Mouse (Mus musculus): Measurements from ENCODE around the gene Plxna2. TPM values are rescaled to one million over a fixed set of nuclear protein-coding genes. Genes with fewer than 3 reads are reported as not detected.

Gene Plxna2
- polyA plus RNA-seq, 2 experiments = 11.0 to 11.9 TPM

DNA sequence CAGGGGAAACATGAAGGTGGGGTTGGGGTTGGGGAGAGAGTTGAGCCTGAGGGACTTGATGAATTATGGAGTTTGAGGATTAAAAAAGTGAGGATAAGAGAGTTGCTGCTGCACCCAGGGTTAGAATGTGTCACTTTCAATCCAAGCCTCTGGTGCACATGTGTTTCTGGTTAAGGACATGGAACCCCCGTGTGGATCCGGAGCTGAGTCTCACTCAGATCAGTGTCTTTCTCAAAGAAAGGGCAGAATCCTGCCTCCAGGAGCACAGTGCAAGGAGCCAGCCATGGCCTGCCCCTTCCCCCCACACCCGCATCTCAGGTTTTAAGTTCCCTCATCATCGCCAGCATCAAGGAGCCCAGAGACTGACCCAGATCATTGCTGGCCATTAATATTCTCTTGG is 102.4 kb downstream of the Plxna2 start:
- H3K4me3 ChIP-seq (replicated peaks; ENCODE audit: low read length) = no peak overlapping the region
- no peak overlapping the region for H3K27ac ChIP-seq (replicated peaks; ENCODE audit: low read depth, low read length)
- H3K4me1 ChIP-seq (ENCODE audit: control insufficient read depth, insufficient read depth, low read length) = no peaks in the 10 kb centered on the region
- WGBS = 44% methylated on average over 4 of the region's 4 CpGs
- no peaks in the 10 kb centered on the region for H3K9me3 ChIP-seq (ENCODE audit: control insufficient read depth, low read length)
- no peak overlapping the region for H3K4me2 ChIP-seq (replicated peaks; ENCODE audit: low read depth, low read length, severe bottlenecking)
- H3K27me3 ChIP-seq (ENCODE audit: control insufficient read depth, insufficient read depth, low read length) = no peaks in the 10 kb centered on the region
- H3K9ac ChIP-seq (ENCODE audit: low read depth, low read length, severe bottlenecking) = no peak overlapping the region
- TF ChIP-seq POLR2A (IDR thresholded peaks at IDR 0.05; ENCODE audit: borderline replicate concordance, extremely low read depth, insufficient read depth, insufficient read length) = no peak
- ATAC-seq (ENCODE audit: low FRiP score, low read depth) (no peak), DNase-seq (ENCODE audit: low spot score) (no peak)
- H3K36me3 ChIP-seq (ENCODE audit: control insufficient read depth, insufficient read depth, low read length) = no peaks in the 10 kb centered on the region

DNA sequence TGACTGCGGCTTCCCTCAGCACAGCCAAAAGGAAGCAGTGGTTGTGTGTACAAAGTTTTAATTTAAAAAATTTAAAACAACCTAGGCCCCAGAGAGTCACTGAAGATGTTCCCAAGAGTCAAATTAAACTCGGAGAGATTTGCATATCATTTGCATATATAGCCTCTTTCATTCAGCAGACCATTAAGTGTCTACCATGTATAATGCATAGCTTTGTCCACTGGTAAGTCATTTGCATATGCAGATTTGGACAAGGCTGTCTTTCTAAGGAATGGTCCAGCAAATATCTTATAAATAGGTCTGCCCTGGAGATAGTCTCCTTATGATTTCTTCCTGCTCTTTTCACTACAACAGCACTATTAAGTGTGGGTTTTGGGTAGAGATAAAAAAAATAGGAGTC is 103.2 kb downstream of the Plxna2 start:
- Histone ChIP-seq H3K9me3 (ENCODE audit: control insufficient read depth, low read length) (no peaks in the 10 kb centered on the region), H3K4me3 (replicated peaks; ENCODE audit: low read length) (no peak overlapping the region), H3K36me3 (ENCODE audit: control insufficient read depth, insufficient read depth, low read length) (no peaks in the 10 kb centered on the region), H3K4me1 (ENCODE audit: control insufficient read depth, insufficient read depth, low read length) (no peaks in the 10 kb centered on the region), H3K4me2 (replicated peaks; ENCODE audit: low read depth, low read length, severe bottlenecking) (no peak overlapping the region), H3K27ac (replicated peaks; ENCODE audit: low read depth, low read length) (no peak overlapping the region), H3K9ac (ENCODE audit: low read depth, low read length, severe bottlenecking) (no peak overlapping the region), H3K27me3 (ENCODE audit: control insufficient read depth, insufficient read depth, low read length) (no peaks in the 10 kb centered on the region)
- DNase-seq (ENCODE audit: low spot score) (no peak), ATAC-seq (ENCODE audit: low FRiP score, low read depth) (no peak)
- 89% methylated on average over 2 of the region's 2 CpGs for WGBS
- no peak for TF ChIP-seq POLR2A (IDR thresholded peaks at IDR 0.05; ENCODE audit: borderline replicate concordance, extremely low read depth, insufficient read depth, insufficient read length)

DNA sequence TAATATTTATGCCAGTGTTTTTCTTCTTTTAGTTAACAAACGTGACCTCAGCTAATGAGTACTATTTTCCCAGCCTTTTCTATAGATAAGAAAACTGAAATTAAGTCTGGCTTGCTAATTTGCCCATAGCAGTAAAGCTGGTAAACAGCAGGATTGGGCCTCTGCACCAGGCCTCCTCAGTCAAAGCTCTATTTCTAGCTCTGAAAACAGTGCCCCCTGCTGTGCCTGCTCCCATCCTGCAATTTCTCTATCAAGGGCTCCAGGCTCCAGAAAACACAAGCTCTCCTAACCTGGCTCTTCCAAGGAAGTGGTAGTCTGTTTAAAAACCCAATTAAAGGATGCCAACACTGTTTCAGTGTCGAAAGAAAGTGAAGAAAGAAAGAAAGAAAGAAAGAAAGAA is 104.3 kb downstream of the Plxna2 start:
- H3K27ac ChIP-seq (replicated peaks; ENCODE audit: low read depth, low read length) = no peak overlapping the region
- H3K4me3 ChIP-seq (replicated peaks; ENCODE audit: low read length) = no peak overlapping the region
- no peaks in the 10 kb centered on the region for H3K4me1 ChIP-seq (ENCODE audit: control insufficient read depth, insufficient read depth, low read length)
- DNase-seq (ENCODE audit: low spot score) (peak; percentile 67), ATAC-seq (ENCODE audit: low FRiP score, low read depth) (no peak)
- H3K36me3 ChIP-seq (ENCODE audit: control insufficient read depth, insufficient read depth, low read length) = no peaks in the 10 kb centered on the region
- H3K27me3 ChIP-seq (ENCODE audit: control insufficient read depth, insufficient read depth, low read length) = no peaks in the 10 kb centered on the region
- WGBS = 51% methylated on average over 2 of the region's 2 CpGs
- H3K9ac ChIP-seq (ENCODE audit: low read depth, low read length, severe bottlenecking) = no peak overlapping the region
- H3K4me2 ChIP-seq (replicated peaks; ENCODE audit: low read depth, low read length, severe bottlenecking) = no peak overlapping the region
- TF ChIP-seq POLR2A (IDR thresholded peaks at IDR 0.05; ENCODE audit: borderline replicate concordance, extremely low read depth, insufficient read depth, insufficient read length) = no peak
- H3K9me3 ChIP-seq (ENCODE audit: control insufficient read depth, low read length) = no peaks in the 10 kb centered on the region

DNA sequence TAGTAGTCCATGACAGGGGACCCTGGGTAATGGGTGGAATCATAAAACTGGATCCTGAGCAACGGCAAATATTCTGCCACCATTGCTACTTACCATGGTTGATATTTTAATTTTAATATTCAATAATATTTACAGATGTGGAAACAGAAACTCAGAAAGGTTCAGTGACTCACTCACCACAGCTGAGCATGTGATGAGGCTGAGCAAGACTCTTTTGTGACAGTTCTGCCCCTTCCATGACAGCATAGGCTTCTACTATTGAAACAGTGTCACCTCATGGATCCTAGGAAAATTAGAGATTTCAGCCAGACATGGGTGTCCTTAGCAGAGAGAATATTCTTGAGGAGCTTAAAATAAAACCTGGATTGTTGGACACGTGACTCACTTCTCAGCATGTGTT is 116.8 kb downstream of the Plxna2 start:
- Histone ChIP-seq H3K27ac (replicated peaks; ENCODE audit: low read depth, low read length) (no peak overlapping the region), H3K4me1 (ENCODE audit: control insufficient read depth, insufficient read depth, low read length) (no peaks in the 10 kb centered on the region), H3K27me3 (ENCODE audit: control insufficient read depth, insufficient read depth, low read length) (no peaks in the 10 kb centered on the region), H3K4me2 (replicated peaks; ENCODE audit: low read depth, low read length, severe bottlenecking) (no peak overlapping the region), H3K9ac (ENCODE audit: low read depth, low read length, severe bottlenecking) (no peak overlapping the region), H3K9me3 (ENCODE audit: control insufficient read depth, low read length) (no peaks in the 10 kb centered on the region), H3K4me3 (replicated peaks; ENCODE audit: low read length) (no peak overlapping the region), H3K36me3 (ENCODE audit: control insufficient read depth, insufficient read depth, low read length) (no peaks in the 10 kb centered on the region)
- ATAC-seq (ENCODE audit: low FRiP score, low read depth) (no peak), DNase-seq (ENCODE audit: low spot score) (no peak)
- WGBS = 81% methylated on average over 2 of the region's 2 CpGs
- no peak for TF ChIP-seq POLR2A (IDR thresholded peaks at IDR 0.05; ENCODE audit: borderline replicate concordance, extremely low read depth, insufficient read depth, insufficient read length)

DNA sequence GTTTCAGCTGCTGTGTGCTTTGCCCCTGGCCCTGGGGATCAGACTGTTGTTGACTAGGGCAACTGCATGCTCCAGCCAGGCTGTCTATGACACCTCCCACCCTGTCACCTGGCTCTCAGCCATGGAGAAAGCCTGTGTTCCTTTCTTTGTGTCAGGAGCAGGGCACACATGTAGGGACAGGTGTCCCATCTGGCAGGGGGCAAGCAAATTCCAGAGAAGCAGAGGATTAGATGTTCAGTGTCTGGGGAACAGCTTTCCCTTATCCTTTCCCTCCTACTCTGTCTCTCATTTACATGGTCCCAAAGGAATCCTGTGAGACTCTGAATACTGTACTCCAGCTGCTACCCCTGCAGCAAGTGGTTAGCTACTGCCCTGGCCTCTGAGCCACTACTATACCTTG is 121.9 kb downstream of the Plxna2 start:
- no peak overlapping the region for H3K4me3 ChIP-seq (replicated peaks; ENCODE audit: low read length)
- no peak overlapping the region for H3K27ac ChIP-seq (replicated peaks; ENCODE audit: low read depth, low read length)
- no peaks in the 10 kb centered on the region for H3K36me3 ChIP-seq (ENCODE audit: control insufficient read depth, insufficient read depth, low read length)
- peaks cover 3% of the 10 kb centered on the region; the same call in 1 of the 2 replicates for H3K4me1 ChIP-seq (ENCODE audit: control insufficient read depth, insufficient read depth, low read length)
- no peak overlapping the region for H3K9ac ChIP-seq (ENCODE audit: low read depth, low read length, severe bottlenecking)
- H3K27me3 ChIP-seq (ENCODE audit: control insufficient read depth, insufficient read depth, low read length) = no peaks in the 10 kb centered on the region
- TF ChIP-seq POLR2A (IDR thresholded peaks at IDR 0.05; ENCODE audit: borderline replicate concordance, extremely low read depth, insufficient read depth, insufficient read length) = no peak
- ATAC-seq (ENCODE audit: low FRiP score, low read depth) = peak; percentile 81
- H3K9me3 ChIP-seq (ENCODE audit: control insufficient read depth, low read length) = no peaks in the 10 kb centered on the region
- no peak overlapping the region for H3K4me2 ChIP-seq (replicated peaks; ENCODE audit: low read depth, low read length, severe bottlenecking)
- DNase-seq (ENCODE audit: low spot score) = peak; percentile 61

DNA sequence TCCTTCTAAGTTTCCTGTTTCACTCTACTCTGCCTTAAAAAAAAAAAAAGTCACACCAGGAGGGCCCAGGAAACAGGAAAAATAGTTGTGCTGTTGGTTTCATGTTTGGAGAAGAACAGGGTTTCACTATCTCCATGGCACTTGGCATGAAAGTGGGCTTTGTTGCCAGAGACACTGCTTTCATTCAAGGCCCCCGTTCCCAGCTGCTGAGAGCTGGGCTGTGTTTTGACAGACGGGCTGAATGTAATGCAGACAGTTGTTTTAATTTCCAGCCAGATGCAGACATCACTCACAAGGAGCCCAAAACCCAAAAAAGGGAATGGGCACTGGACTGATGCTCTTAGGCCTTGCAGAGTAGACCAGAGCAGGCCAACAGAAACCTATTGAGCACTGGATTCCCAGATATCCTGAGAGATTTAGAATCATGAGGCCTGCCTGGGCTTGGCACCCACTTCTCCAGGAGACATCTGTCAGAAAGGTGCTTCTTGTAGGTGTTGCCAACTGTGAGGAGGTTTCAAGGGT is 124.9 kb downstream of the Plxna2 start:
- H3K9me3 ChIP-seq (ENCODE audit: control insufficient read depth, low read length) = no peaks in the 10 kb centered on the region
- H3K4me2 ChIP-seq (replicated peaks; ENCODE audit: low read depth, low read length, severe bottlenecking) = no peak overlapping the region
- no peaks in the 10 kb centered on the region for H3K36me3 ChIP-seq (ENCODE audit: control insufficient read depth, insufficient read depth, low read length)
- ATAC-seq (ENCODE audit: low FRiP score, low read depth) (no peak; the same call in 1 of the 2 replicates), DNase-seq (ENCODE audit: low spot score) (peak; percentile 44)
- TF ChIP-seq POLR2A (IDR thresholded peaks at IDR 0.05; ENCODE audit: borderline replicate concordance, extremely low read depth, insufficient read depth, insufficient read length) = no peak
- H3K27ac ChIP-seq (replicated peaks; ENCODE audit: low read depth, low read length) = no peak overlapping the region
- WGBS = 26% methylated on average over 2 of the region's 2 CpGs
- no peak overlapping the region for H3K9ac ChIP-seq (ENCODE audit: low read depth, low read length, severe bottlenecking)
- H3K4me1 ChIP-seq (ENCODE audit: control insufficient read depth, insufficient read depth, low read length) = peaks cover 29% of the 10 kb centered on the region
- H3K4me3 ChIP-seq (replicated peaks; ENCODE audit: low read length) = no peak overlapping the region
- H3K27me3 ChIP-seq (ENCODE audit: control insufficient read depth, insufficient read depth, low read length) = no peaks in the 10 kb centered on the region
